Mouse (Mus musculus) left cerebral cortex, adult 2 months (tissue): Measurements from ENCODE around the gene Prdm11. TPM values are rescaled to one million over a fixed set of nuclear protein-coding genes. Genes with fewer than 3 reads are reported as not detected.
A peak's percentile ranks its signal among the peaks of the same experiment; 100 is the strongest.

Source experiments
- DNase-seq, 2 experiments: peaks; one replicate each; pipeline ENCODE4 v3.0.0; 2021 to 2022; ENCODE audit warnings: low spot score in 2 of 2, mixed read lengths in 1 of 2; ENCODE audit errors: extremely low spot score in 1 of 2
- H3K27ac ChIP-seq: fragments of 200-600 bp; 2 replicates; pipeline ENCODE4 v1.8.1; 2022
- H3K4me3 ChIP-seq: fragments of 200-600 bp; 2 replicates; pipeline ENCODE4 v1.8.1; 2022
- CTCF ChIP-seq: fragments of 200-600 bp; IDR thresholded peaks from 2 replicates; pipeline ENCODE4 v1.8.1; 2022; ENCODE audit warnings: antibody characterized with exemption, mild to moderate bottlenecking, moderate library complexity
- intact Hi-C: fragments of 180-260 bp; cut with DNase I; formaldehyde crosslinking; loops from one replicate; pipeline ENCODE4 v1.15.1; 2025
- total RNA-seq, 2 experiments: library from RNA; stranded (reverse); gene quantifications; 2 replicates each; pipeline ENCODE4 v1.2.3; 2021

The Prdm11 gene
- total RNA-seq, 2 experiments from 2014 or later: 24.7 to 24.8 TPM

DNA sequence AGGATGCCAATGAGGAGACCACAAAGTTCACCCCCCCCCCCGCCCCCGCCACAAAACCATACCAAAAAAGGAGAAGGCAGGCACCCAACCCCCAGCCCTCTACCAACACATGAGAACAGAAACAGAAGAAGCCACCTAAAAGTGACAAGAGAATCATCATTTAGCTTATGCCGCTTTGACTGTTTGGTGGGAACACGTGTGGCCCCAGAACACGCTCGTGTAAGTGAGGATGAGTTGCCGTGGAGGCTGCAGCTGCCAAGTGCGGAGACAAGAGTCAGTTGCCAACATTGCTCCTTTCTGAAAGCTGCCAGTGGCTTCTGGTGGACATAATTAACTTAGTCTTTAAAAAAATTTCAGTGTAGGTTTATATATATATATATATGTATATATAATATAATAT lies 74.4 kb downstream of the Prdm11 start:
- no peak for DNase-seq

GRCm38 (mm10) chr2:92971069-92971468 lies 74.9 kb downstream of the Prdm11 start:
- no peak overlapping the region for H3K27ac ChIP-seq
- intact Hi-C loops: no loop called here
- no peak overlapping the region for H3K4me3 ChIP-seq
- no peak for DNase-seq
- no peak for TF ChIP-seq CTCF

More for the DNA sequence above, 74.4 kb downstream of the Prdm11 start:
- no peak for TF ChIP-seq CTCF
- Histone ChIP-seq H3K27ac (no peak overlapping the region), H3K4me3 (no peak overlapping the region)
- intact Hi-C loops: no loop called here

DNA sequence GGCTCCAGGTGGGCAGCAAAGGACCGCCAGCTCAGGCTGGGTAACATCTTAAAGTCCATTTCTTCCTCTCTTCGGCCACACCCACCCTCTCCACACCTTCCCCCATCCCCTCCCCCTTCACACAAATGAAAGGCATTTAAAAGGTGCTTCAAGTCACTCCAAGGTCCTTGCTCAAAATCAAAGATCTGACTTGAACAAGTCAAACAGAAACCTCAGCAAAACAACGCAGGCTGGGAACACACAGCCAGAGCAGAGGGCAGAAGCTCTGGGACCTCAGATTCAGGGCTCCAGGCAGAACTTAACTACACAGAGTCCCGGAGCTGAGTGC lies 78.2 kb downstream of the Prdm11 start:
- no peak for DNase-seq
- intact Hi-C loops: no loop called here
- no peak overlapping the region for H3K27ac ChIP-seq
- TF ChIP-seq CTCF: no peak
- H3K4me3 ChIP-seq: no peak overlapping the region

GRCm38 (mm10) chr2:92967032-92967838 lies 78.7 kb downstream of the Prdm11 start:
- DNase-seq: no peak
- H3K27ac ChIP-seq: no peak overlapping the region
- no peak overlapping the region for H3K4me3 ChIP-seq
- intact Hi-C loops: no loop called here
- no peak for TF ChIP-seq CTCF

DNA sequence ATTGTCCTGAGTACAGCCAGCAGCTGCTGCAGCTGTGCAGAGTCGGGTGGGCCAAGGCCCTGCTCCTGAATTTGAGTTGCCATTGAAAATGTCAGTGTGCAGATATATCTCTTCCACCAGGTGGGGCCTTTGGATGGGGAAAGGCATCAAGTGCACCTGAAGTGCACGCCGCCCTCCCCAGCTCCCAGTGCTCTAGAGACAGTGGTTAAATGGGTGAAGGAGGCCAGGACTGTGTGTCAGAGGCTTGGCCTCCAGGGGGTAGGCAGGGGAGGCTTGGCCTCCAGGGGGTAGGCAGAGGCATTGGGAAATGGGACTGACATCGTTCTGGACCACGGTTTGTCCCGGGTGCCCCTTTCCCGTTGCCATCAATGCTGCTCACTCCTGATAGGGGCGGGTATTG lies 79.7 kb downstream of the Prdm11 start:
- TF ChIP-seq CTCF: no peak; the same call in 1 of the 2 replicates
- Histone ChIP-seq H3K4me3 (no peak overlapping the region), H3K27ac (no peak overlapping the region)
- no peak for DNase-seq
- intact Hi-C loops: no loop called here

GRCm38 (mm10) chr2:92964345-92964744 lies 81.6 kb downstream of the Prdm11 start:
- no peak for DNase-seq
- no peak for TF ChIP-seq CTCF
- intact Hi-C loops: no loop called here

DNA sequence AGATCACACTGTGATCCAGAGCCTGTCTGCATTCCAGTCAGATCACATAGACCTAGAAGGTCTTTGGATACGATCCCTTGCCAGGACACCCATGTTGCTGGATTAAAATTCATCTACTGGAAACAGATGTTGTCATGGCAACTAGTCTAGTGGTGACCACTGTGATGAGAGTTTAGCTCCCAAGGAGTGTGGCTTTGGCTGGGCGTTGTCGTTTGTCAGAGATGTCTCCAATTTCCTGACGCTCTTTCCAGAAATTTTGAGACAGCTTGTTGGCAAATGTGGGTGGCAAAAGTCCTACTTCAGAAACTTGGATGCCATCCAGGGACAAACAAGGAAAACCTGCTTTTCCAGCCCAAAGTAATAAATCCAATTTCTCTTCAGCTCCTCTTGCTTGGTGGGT lies 87.3 kb downstream of the Prdm11 start:
- no peak for DNase-seq
- intact Hi-C loops: no loop called here
- H3K4me3 ChIP-seq: no peak overlapping the region
- TF ChIP-seq CTCF: no peak
- H3K27ac ChIP-seq: no peak overlapping the region

More at GRCm38 (mm10) chr2:92964345-92964744, 81.6 kb downstream of the Prdm11 start:
- no peak overlapping the region for H3K27ac ChIP-seq
- H3K4me3 ChIP-seq: no peak overlapping the region

DNA sequence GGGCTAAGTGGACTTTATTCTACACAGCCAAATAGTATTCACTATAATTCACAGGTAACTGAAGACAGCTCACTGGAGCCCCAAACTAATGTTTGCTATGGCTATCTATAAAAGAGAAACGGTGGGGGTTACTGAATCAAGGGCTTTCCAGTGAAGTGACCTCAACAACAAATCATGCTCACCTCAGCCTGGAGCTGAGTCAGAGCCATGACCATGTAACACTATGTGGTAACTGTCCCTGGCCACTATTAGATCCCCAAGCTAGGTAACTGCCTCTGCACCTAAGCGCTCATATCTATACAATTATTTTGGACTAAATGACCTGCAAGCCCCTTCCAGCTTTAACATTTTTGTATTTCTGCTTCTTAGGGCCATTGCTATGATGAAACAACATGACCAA lies 89.0 kb downstream of the Prdm11 start:
- Histone ChIP-seq H3K4me3 (no peak overlapping the region), H3K27ac (no peak overlapping the region)
- no peak for DNase-seq
- intact Hi-C loops: no loop called here
- TF ChIP-seq CTCF: no peak

DNA sequence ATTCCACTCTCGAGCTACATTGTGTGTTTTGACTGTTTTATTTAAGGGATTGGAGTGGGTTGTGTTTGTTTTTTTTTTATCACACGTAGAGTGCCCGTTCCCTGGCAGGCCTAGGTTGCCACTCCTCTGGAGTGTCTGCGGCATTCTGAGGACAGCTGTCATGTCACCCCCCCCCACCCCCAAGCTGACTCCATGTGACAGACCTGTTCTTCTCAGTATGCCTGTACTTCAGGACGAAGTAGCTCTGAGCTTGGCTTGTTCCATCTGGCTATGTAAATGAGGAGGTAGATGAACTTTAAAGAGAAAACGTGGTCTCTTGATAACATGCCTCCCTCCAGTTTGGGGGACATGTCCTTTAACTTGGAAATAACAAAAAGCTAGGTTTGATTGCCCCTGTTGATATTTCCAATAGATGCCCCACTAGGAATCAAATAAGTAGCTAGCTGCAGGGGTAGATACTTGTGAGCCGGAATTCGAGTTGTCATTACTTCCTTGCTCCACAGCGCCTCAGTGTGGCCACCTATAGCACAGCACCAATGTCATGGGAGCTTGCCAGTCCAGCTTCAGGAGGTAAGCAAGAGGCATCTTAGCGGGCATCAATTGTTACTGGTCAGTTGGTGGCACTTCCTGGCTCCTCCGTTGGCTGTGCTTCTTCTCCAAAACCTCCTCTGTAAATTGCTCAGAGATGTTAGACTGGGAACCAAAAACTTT lies 91.4 kb downstream of the Prdm11 start:
- peak; percentile 86 for TF ChIP-seq CTCF
- peak; percentile 67 to 79 for DNase-seq
- intact Hi-C loops: loop anchor here (2.0 kb wide), 1 partner anchor 50 kb away; no protein-coding TSS in a partner anchor
- Histone ChIP-seq H3K4me3 (no peak overlapping the region), H3K27ac (no peak overlapping the region)

DNA sequence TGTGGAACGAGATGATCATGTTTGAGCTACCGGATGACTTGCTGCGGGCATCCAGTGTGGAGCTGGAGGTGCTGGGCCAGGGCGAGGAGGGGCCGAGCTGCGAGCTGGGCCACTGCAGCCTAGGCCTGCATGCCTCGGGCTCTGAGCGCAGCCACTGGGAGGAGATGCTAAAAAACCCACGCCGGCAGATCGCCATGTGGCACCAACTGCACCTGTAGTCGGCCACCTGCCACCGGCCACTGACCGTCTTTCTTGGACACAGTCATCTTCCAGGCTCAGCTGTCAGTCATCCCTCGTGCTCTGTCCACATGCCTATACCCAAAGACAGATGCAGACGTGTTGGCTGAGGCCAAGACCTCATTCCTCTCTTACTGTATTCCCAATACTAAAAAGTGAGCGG lies 92.5 kb downstream of the Prdm11 start:
- DNase-seq: no peak
- TF ChIP-seq CTCF: no peak
- Histone ChIP-seq H3K4me3 (no peak overlapping the region), H3K27ac (peak overlapping the region; percentile 51; the same call in 1 of the 2 replicates)
- intact Hi-C loops: no loop called here

DNA sequence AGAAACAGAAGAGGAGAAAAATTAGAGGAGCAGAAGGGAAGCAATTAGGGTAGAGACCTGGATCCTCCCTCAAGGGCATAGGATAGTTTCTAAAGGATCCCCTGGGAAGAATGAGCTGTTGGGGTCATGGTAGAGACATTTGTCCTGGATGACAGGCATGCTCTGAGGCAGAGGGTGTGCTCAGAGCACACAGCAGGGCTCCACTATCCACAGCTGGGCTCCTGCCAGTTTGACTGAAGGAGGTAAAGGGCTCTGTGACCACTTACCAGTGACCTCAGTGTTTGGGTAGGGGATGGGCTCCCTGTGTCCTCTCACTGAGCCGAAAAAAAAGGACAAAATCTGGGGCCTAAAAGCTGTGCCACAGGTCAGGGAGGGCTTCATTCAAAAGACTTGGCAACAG lies 96.4 kb downstream of the Prdm11 start:
- TF ChIP-seq CTCF: no peak
- no peak overlapping the region; the same call in 1 of the 2 replicates for H3K27ac ChIP-seq
- H3K4me3 ChIP-seq: no peak overlapping the region
- intact Hi-C loops: loop anchor here (2.0 kb wide), 1 partner anchor 35 kb away; the partner anchor contains the start of gene Syt13
- DNase-seq: no peak

- no peak for DNase-seq
- TF ChIP-seq CTCF: no peak
- peak overlapping the region; percentile 66 for H3K27ac ChIP-seq
- intact Hi-C loops: loop anchor here (2.0 kb wide), 1 partner anchor 34 kb away; the partner anchor contains the start of gene Syt13
- H3K4me3 ChIP-seq: no peak overlapping the region
Measured at GRCm38 (mm10) chr2:92948699-92949300, 97.2 kb downstream of the Prdm11 start.
